In the genomic region with DNA sequence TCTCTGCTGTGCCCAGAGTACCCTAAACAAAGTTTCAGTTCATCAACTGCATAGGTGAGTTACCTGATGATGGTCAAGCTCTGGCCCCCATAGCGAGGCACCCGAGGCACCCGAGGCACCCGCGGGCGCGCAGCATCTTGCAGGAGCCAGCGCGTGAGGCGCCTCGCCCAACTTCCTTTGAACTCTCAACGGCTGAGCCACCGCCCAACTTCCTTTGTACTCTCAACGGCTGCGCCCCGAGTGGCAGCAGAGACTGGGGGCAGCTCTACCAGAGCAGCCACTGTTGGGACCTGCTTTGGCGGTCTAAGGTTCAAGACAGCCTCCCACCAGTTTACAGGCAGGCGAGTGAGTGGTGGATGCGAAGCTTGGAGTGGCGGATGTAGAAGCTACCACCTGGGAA, we compare ENCODE assay signal across 8 mouse cellular contexts. TPM values are rescaled to one million over a fixed set of nuclear protein-coding genes. Genes with fewer than 3 reads are reported as not detected.
A peak's percentile ranks its signal among the peaks of the same experiment; 100 is the strongest.
DNase-seq lines count a peak whose midpoint lies in the region; ATAC-seq and TF ChIP-seq lines count a peak whose summit lies in the region.
"Not testable (repeated sequence)": the region's sequence is repeated elsewhere in the genome, so short reads cannot be mapped to it uniquely, and the experiment has no call there.

A gene (minus strand): TSS at position 153 of the 400 bp plus-strand sequence.

- H3ac ChIP-seq in C2C12 (ENCODE audit: control insufficient read depth, insufficient read length, low read depth), result not testable (repeated sequence)

- TF ChIP-seq CTCF in C2C12 (IDR thresholded peaks at IDR 0.05; ENCODE audit: control insufficient read depth, insufficient read depth, insufficient read length); brain, embryonic 14.5 days (IDR thresholded peaks at IDR 0.05; ENCODE audit: borderline replicate concordance, extremely low read depth, insufficient read depth, insufficient read length): not testable (repeated sequence)

- H3K36me3 ChIP-seq in C2C12 (ENCODE audit: control insufficient read depth, insufficient read depth); forebrain, embryonic 16.5 days (ENCODE audit: control insufficient read depth, insufficient read depth); heart, embryonic 14.5 days (ENCODE audit: control insufficient read depth, insufficient read depth, low read length); intestine, embryonic 15.5 days; lung, embryonic 15.5 days; neural tube, embryonic 13.5 days: not testable (repeated sequence)

- not testable (repeated sequence) for H3K4me1 ChIP-seq in forebrain, embryonic 16.5 days (replicated peaks; ENCODE audit: control insufficient read depth, insufficient read depth, low read length); heart, embryonic 14.5 days (ENCODE audit: control insufficient read depth in 2 of 2, insufficient read depth in 2 of 2, low read length in 2 of 2); intestine, embryonic 15.5 days (replicated peaks); lung, embryonic 15.5 days; neural tube, embryonic 13.5 days (replicated peaks)

- not testable (repeated sequence) for H3K9ac ChIP-seq in forebrain, embryonic 16.5 days (replicated peaks; ENCODE audit: low read depth, low read length); heart, embryonic 14.5 days (ENCODE audit: low read length); intestine, embryonic 15.5 days; lung, embryonic 15.5 days; neural tube, embryonic 13.5 days

- not testable (repeated sequence) for H3K79me3 ChIP-seq in C2C12 (ENCODE audit: low read depth)

- not testable (repeated sequence) for H3K27ac ChIP-seq in forebrain, embryonic 16.5 days (ENCODE audit: low read length); heart, embryonic 14.5 days (replicated peaks in 1 of 2; ENCODE audit: control insufficient read depth in 1 of 2, insufficient read depth in 1 of 2, low read depth in 2 of 2, low read length in 2 of 2); intestine, embryonic 15.5 days; lung, embryonic 15.5 days; neural tube, embryonic 13.5 days (replicated peaks)

- not testable (repeated sequence) for H3K4me2 ChIP-seq in forebrain, embryonic 16.5 days (ENCODE audit: low read length); heart, embryonic 14.5 days (ENCODE audit: low read length); intestine, embryonic 15.5 days (replicated peaks); lung, embryonic 15.5 days; neural tube, embryonic 13.5 days

- ATAC-seq in forebrain, embryonic 16.5 days; heart, embryonic 14.5 days (ENCODE audit: insufficient number of reproducible peaks, insufficient read depth, low FRiP score, low read depth); lung, embryonic 15.5 days (ENCODE audit: borderline replicate concordance, extremely low read depth, low FRiP score, low TSS enrichment); neural tube, embryonic 13.5 days (ENCODE audit: low read depth): not testable (repeated sequence)
- ATAC-seq in intestine, embryonic 15.5 days, result peak; percentile 23; the same call in 1 of the 2 replicates

- H3K9me3 ChIP-seq in forebrain, embryonic 16.5 days (ENCODE audit: control insufficient read depth, low read length); heart, embryonic 14.5 days (ENCODE audit: control insufficient read depth, low read length); intestine, embryonic 15.5 days; lung, embryonic 15.5 days; neural tube, embryonic 13.5 days: not testable (repeated sequence)

- not testable (repeated sequence) for TF ChIP-seq POLR2A in brain, embryonic 14.5 days (IDR thresholded peaks at IDR 0.05; ENCODE audit: borderline replicate concordance, extremely low read depth, insufficient read depth, insufficient read length, poor library complexity, severe bottlenecking)

- no CpG with 5 or more reads among the region's 20 CpGs for WGBS in forebrain, embryonic 16.5 days
- WGBS in heart, embryonic 14.5 days, result no CpG with 5 or more reads among the region's 20 CpGs
- WGBS in intestine, embryonic 15.5 days, result no CpG with 5 or more reads among the region's 20 CpGs
- no CpG with 5 or more reads among the region's 20 CpGs for WGBS in lung, embryonic 15.5 days
- WGBS in neural tube, embryonic 13.5 days, result no CpG with 5 or more reads among the region's 20 CpGs

- H3K27me3 ChIP-seq in C2C12 (ENCODE audit: control insufficient read depth, insufficient read depth, insufficient read length); forebrain, embryonic 16.5 days (replicated peaks; ENCODE audit: control insufficient read depth, insufficient read depth, low read length); heart, embryonic 14.5 days (ENCODE audit: control insufficient read depth, insufficient read depth, low read length); intestine, embryonic 15.5 days (replicated peaks); lung, embryonic 15.5 days; neural tube, embryonic 13.5 days: not testable (repeated sequence)

- intact Hi-C loops in left cerebral cortex, postnatal 14 days (cut with DNase I), result not testable (repeated sequence)

- not testable (repeated sequence) for H3K79me2 ChIP-seq in C2C12 (ENCODE audit: control insufficient read depth, insufficient read depth)

- not testable (repeated sequence) for DNase-seq in brain, embryonic 14.5 days (ENCODE audit: low read depth); left cerebral cortex, postnatal 14 days (ENCODE audit: low spot score in 2 of 2)

- H3K4me3 ChIP-seq in C2C12 (ENCODE audit: insufficient read depth, poor library complexity, severe bottlenecking); forebrain, embryonic 16.5 days (replicated peaks; ENCODE audit: low read length); heart, embryonic 14.5 days (ENCODE audit: control insufficient read depth in 1 of 2, insufficient read depth in 1 of 2, low read depth in 1 of 2, low read length in 2 of 2); intestine, embryonic 15.5 days (replicated peaks); lung, embryonic 15.5 days; neural tube, embryonic 13.5 days: not testable (repeated sequence)

RNA-seq across cellular contexts. Expression of the gene that starts here (rescaled TPM):
- 122 TPM for polyA plus RNA-seq in C2C12 (2012; fragmentation: generic; extraction: Trizol)
- polyA plus RNA-seq in brain, embryonic 14.5 days (2012; rRNA removed), result 72.9 and 74.8 TPM in 2 replicates
- polyA plus RNA-seq in forebrain, embryonic 16.5 days (2015; fragmentation: Nextera tagmentation; extraction: Ambion mirVana), result 156 and 176 TPM in 2 replicates
- polyA plus RNA-seq in heart, embryonic 14.5 days (2014; fragmentation: Nextera tagmentation; extraction: Ambion mirVana), result 222 and 225 TPM in 2 replicates
- polyA plus RNA-seq in intestine, embryonic 15.5 days (2015; fragmentation: Nextera tagmentation; extraction: Ambion mirVana), result 215 and 241 TPM in 2 replicates
- 100 to 1,000 TPM; 131 to 136 TPM for total RNA-seq in left cerebral cortex, postnatal 14 days (2021)
- 219 and 220 TPM in 2 replicates for polyA plus RNA-seq in lung, embryonic 15.5 days (2015; fragmentation: Nextera tagmentation; extraction: Ambion mirVana)
- polyA plus RNA-seq in neural tube, embryonic 13.5 days (2015; fragmentation: Nextera tagmentation; extraction: Ambion mirVana), result 157 and 160 TPM in 2 replicates
